Mouse (Mus musculus): Measurements from ENCODE around the gene Dvl2.

Dvl2 gene

DNA sequence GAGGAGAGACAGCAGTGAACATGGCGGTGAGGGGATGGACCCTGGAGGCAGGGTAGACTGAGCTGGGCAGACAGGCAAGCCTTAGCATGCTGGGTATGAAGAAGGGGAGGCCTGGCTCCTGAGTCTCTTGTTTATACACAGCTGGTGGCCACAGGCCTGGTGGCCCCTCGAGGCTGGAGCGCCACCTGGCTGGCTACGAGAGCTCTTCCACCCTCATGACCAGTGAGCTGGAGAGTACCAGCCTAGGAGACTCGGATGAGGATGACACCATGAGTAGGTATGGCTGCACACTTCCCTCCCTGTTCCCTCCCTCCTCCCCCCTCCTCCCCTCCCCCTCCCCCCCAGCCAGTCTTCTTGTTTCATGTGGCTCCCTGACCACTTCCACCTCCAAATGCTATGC, 5.1 kb downstream of the Dvl2 start:
- in situ Hi-C loops (cut with MboI, MseI) = loop anchor here (25.0 kb wide), 1 partner anchor 893 kb away; the partner anchor contains the start of genes 9130213A22Rik and Hes7

DNA sequence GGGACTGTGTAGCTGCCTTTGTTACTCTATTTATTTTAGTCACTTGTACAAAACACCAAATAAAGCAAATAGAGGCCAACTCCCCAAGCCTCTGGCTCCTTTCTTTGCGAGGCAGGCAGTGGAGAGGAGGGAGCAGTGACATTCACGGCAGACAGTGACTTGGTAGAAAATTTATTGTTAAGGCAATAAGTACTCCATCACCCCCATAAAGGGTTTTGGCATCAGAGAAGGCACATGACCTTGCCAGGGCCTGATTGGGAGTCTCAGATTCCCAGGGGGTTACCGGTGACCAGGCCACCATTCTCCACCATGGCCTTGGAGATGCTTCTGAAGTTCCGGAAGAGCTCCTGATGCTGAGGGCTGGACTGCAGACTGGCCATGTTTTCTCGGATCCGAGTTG, 9.6 kb downstream of the Dvl2 start:
- in situ Hi-C loops (cut with MboI, MseI) = loop anchor here (25.0 kb wide), 1 partner anchor 898 kb away; the partner anchor contains the start of genes 9130213A22Rik and Hes7

DNA sequence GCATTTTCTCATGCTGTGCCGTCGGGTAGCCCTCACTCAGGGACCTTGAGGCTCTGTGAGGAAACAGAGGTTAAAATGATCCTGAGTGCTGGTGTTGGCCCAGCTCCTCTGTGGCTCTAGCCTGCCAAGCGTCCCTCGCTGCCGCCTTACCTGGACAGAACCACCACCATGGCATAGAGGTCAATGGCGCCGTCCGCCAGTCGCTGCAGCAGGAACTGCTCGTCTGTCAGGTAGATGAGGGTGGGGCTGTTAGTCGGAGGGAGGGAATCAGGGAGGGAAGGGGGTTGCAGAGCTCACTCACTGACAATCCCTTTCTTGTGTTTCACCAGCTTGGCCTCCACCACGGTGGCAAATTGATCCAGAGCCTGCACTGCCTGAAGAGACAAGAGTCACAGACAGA, 10.2 kb downstream of the Dvl2 start:
- in situ Hi-C loops (cut with MboI, MseI) = loop anchor here (25.0 kb wide), 1 partner anchor 898 kb away; the partner anchor contains the start of genes 9130213A22Rik and Hes7

DNA sequence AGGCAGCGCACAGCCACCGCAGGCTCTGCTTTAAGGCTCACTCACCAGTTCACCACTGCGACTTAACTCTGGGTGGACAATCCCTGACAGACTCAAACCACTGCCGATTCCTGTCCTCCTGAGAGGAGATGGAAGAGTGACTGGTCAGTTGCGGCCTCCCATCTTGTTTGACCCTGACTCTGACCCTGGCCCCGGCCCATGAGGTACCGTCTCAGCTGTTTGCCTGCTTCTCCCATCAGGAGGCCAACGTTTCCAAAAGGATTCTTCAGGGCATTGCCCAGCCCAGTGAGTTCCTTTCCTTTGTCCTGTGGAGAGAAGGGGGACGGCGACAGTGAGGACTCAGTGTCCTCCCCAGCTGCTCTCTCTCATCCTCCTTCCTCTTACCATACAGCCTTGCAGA, 10.6 kb downstream of the Dvl2 start:
- in situ Hi-C loops (cut with MboI, MseI) = loop anchor here (25.0 kb wide), 1 partner anchor 899 kb away; the partner anchor contains the start of genes 9130213A22Rik and Hes7

DNA sequence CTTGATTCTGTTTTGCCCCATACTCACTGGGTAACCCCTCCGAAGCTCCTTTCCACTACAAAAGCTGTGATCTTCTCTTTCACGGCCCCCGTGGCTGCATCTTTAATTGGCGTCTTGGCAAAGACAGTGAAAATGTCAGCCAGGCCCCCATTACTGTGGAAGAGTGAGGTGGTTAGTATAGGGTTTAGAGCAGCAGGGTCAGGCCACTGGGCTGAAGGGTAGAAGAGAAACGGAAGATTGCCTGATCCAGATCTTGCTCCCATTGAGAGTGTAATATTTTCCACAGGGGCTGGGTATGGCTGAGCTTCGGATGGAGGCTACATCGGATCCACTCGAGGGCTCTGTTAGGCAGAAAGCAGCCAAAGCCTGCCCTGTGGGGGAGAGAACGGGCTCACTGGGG, 12.5 kb downstream of the Dvl2 start:
- in situ Hi-C loops (cut with MboI, MseI) = loop anchor here (25.0 kb wide), 1 partner anchor 901 kb away; the partner anchor contains the start of genes 9130213A22Rik and Hes7

DNA sequence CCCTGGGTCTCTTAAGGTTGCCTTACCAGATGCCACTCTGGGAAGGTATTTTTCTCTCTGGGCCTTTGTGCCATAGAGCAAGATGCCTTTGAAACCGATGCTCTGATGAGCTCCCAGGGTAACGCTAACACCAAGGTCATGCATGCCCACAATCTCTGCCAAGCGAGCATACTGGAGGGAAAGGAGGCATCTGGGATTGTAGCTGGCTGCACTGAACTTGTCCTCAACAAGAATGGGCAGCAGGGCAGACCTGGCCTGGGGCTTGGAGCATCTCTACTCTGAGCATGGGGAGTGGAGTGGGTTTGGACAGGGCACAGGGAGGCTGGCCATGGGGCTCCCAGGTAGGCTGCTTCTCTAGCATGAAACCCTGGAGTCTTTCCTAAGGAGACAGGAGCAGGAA, 13.0 kb downstream of the Dvl2 start:
- in situ Hi-C loops (cut with MboI, MseI) = loop anchor here (25.0 kb wide), 1 partner anchor 901 kb away; the partner anchor contains the start of genes 9130213A22Rik and Hes7

DNA sequence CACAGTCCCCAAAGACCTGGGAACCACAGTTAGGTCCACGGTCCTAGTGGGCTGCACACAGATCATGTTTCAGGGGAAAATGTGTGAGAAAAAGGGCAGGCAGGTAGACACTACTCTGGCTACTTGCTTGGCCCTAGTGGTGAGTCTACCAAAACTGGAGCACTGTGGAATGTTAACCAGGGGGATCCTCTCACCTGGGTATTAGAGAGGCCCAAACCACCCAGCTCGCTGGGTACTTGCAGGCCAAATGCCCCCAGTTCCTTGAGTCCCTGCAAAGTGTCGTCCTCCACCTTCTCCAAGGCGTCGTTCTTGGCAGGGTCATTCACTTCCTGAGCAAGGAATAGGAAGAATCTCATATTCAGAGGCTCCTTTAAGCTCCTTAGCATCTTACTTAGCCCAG, 13.7 kb downstream of the Dvl2 start:
- in situ Hi-C loops (cut with MboI, MseI) = loop anchor here (25.0 kb wide), 1 partner anchor 902 kb away; the partner anchor contains the start of genes 9130213A22Rik and Hes7

DNA sequence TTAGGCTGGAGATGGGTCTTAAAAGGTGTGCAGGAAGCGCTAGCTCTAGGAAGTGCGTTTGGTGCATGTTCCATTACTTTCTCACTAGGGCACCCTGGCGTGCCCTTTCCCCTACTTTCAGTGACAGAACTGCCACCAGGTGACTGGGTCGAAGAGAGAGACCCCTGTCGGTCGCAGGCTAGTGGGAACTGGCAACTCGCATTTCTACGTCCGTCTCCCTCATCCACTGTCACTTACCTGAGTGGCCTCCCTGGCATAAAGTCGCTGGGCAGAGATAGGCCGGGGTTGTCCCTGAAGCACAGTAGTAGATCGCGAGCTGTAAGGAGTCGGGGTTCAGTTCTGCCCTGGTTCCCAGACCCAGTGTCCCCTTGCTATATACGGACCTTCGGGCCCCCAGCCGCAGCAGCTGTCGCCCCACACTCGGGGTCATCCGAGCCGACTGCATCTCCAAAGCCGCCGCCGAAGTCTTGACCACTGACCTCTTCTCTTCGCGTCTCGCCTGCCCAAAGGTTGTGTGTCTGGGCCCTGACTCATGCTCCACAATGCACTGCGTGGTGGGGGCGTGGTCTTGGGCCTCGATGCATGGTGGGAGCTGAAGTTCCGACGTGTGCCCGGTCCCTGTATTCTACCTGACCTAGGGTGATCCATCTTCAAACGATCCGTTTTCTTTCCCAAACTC, 14.6 kb downstream of the Dvl2 start, which contains the start of gene Acadvl:
TSS of gene Acadvl (minus strand) at position 532 of the 679 bp plus-strand sequence.
- in situ Hi-C loops (cut with MboI, MseI) = loop anchor here (25.0 kb wide), 1 partner anchor 903 kb away; the partner anchor contains the start of genes 9130213A22Rik and Hes7

DNA sequence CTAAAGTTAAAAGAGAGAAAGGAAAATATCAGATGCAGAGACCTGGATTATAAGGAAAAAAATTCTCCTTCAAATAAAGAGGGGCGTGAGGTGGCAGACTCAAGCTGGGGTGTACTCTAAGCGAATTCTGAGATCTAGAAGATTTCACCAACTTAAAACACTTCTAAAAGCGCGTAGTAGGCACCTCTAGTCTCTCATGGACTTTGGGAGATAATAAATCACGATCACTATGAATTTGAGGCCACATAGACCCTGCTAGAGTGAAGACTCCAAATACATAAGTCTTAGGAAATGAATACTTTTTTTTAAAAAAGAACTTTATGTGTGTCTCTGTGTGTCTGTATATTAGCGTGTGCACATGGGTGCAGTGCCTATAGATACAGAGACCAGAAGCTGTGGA, 15.3 kb downstream of the Dvl2 start:
- in situ Hi-C loops (cut with MboI, MseI) = loop anchor here (25.0 kb wide), 1 partner anchor 903 kb away; the partner anchor contains the start of genes 9130213A22Rik and Hes7

DNA sequence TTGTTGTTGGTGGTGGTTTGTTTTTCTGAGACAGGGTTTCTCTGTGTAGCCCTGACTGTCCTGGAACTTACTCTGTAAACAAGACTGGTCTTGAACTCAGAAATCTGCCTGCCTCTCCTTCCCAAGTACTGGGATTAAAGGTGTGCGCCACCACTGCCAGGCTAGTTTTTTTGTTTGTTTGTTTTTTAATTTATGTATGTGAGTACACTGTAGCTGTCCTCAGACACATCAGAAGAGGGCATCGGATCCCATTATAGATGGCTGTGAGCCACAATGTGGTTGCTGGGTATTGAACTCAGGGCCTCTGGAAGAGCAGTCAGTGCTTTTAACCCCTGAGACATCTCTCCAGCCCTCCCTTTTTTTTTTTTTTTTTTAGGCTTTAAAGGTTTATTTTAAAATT, 15.8 kb downstream of the Dvl2 start:
- in situ Hi-C loops (cut with MboI, MseI) = loop anchor here (25.0 kb wide), 1 partner anchor 904 kb away; the partner anchor contains the start of genes 9130213A22Rik and Hes7

DNA sequence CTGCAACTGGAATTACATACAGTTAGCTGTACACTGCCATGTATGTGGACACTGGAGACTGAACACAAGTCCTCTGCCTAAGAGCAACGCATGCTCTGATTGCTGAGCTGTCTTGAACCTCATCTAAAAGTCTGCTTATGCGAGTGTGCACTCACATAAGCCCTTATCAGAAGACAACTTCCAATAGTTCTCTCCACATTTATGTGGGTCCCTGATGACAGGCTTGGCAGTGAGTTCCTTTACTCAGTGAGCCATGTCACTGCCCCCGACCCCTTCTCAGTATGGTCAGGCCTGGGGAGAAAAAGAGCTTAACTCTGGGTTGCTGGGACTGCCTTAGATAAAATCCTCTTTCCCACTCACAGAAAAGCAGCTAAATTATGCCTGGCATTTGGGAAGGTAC, 16.3 kb downstream of the Dvl2 start, which contains the start of gene Dlg4:
TSS of gene Dlg4 (plus strand) at position 274 of the 400 bp plus-strand sequence.
- in situ Hi-C loops (cut with MboI, MseI) = loop anchor here (25.0 kb wide), 1 partner anchor 904 kb away; the partner anchor contains the start of genes 9130213A22Rik and Hes7

DNA sequence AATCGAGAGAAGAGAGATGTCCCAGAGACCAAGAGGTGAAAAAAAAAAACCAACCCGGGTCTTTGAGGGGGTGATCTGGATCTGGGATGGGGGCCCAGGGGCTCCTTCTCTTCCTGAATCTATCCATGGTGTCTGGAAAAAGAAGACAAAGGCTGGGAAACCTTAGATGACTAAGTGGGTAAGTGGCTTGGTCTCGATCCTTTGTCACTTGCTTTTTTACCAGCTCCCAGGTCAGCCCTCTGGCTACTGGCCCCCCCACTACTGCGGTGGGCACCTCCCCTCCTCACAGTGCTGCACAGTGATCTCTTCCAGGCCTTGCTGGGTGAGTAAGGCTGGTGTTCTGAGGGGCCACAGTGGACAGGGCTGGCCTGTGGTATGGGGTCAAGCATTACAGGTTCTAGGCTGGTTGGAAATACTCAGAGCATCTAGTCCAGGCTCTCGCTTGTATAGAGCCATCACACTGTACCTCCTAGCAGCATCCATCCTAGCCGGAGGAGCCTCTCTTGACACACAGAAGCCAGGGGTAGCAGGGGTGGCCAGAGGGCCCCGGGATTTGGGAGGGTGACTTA, 16.9 kb downstream of the Dvl2 start:
- in situ Hi-C loops (cut with MboI, MseI) = loop anchor here (25.0 kb wide), 1 partner anchor 905 kb away; the partner anchor contains the start of genes 9130213A22Rik and Hes7

DNA sequence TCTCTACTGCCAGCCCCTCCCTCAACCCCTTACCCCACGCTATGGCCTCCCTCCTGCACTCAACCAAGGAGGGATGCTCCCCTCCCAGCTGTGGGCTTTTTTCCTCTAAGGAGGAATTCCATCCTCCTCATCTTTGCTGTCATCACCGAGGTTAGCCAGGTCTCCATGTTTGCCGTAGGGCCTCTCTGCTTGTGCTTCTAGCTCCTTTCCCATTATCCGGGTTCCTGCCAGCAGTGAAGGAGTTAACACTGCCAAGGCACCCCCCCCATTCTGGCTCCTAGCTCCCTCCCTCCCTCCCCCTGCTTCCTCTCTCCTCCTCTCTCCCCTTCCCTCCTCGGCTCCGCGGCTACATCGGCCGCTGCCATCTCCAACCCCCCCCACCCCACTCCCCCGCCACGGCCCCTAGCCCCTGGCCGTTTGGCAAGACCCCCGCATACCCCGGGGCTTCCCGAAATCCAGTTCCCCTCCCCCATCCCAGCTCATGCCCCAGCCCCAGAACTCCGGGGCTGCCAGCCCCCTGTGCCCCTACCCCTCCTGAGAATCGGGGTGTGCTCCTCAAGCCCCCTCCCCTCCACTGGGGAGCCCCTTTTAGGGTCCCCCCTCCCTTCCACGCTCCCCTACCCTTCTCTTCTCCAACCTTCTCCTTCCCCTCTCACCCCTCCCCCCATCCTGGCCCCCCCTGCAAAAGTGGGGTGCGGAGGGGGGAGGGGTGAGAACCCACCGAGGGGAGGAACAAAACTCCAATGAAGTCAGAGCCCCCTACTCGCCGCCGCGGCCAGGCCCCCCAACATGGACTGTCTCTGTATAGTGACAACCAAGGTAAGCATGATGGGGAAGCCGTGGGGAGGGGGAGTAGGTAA, 18.0 kb downstream of the Dvl2 start:
- in situ Hi-C loops (cut with MboI, MseI) = loop anchor here (25.0 kb wide), 1 partner anchor 906 kb away; the partner anchor contains the start of genes 9130213A22Rik and Hes7

DNA sequence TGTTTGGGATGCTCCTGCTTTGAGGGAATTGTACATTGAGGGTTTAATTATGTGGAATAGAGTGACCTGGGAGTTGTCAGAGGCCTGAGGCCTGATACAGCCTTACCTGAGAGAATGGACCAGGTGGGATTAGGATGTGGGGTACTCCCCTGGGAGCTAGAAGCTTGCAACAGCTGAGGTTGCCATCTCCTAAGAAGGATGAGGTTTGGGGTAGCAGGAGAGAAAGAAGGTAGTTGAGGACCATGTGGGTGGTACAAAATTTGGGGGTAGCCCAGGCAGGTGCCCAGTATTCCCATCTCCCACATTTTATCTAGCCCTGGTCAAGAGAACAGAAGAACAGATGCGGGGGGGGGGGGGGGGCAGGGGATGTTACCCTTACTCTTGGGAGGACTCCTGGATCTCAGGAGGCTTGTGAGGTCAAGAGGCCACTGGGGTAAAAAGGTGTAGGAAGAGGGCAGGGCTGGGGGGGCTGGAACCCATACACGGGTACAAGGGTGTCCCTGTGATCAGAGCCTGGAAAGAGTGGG, 19.2 kb downstream of the Dvl2 start:
- in situ Hi-C loops (cut with MboI, MseI) = loop anchor here (25.0 kb wide), 1 partner anchor 907 kb away; the partner anchor contains the start of genes 9130213A22Rik and Hes7

DNA sequence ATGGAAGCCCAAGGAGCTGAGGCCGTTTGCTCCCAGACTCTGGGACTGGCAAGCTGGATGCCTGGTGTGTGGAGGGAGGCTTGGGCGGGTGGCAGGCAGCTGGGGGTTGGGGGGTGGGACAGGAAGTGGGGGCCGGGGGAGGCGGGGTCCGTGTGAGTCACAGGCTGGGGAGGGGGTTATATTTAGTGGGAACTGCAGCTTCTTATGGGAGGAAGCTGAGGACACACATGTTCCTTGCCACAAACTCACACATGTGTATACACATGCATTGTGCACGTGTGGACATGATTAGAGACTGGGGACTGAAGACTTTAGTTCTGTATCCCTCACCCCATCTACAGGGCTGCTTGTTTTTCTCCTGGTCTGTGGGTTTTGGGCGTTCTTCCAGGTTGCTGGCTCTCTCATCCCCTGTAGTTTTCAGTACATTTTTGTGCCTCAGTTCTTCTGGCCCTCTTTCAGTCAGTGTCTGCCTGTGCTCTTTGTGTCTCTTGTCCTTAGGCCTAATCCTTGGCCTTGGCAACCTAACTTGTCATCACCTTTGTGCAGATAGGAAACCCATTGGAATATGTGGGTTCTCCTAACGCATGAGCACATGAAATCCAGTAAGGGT, 19.7 kb downstream of the Dvl2 start:
- in situ Hi-C loops (cut with MboI, MseI) = loop anchor here (25.0 kb wide), 1 partner anchor 908 kb away; the partner anchor contains the start of genes 9130213A22Rik and Hes7

DNA sequence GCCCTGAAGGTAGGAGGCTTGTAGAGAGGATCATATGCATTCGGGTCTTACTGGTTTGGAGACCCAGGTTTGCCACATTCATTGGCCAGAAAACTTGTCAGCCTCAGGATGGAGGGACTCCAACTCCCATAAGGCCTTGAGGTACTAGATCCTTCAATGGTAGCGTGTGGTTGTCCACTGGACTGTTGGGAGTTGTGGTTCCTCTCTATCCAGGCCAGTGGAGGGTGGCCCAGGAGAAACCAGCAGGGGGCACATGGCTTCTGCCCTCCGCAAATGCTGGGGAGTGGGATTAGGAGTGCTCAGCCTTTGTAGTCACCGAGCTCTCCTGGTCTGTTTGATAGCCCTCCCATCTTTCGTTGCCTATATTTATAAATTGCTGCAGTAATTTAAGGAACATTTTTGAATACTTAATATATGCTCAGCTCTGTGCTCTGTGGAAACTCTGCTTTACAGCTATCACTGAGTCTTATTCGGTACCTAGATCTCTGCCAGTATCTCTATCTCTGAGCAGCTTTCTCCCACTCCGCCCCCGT, 20.4 kb downstream of the Dvl2 start:
- in situ Hi-C loops (cut with MboI, MseI) = loop anchor here (25.0 kb wide), 1 partner anchor 908 kb away; the partner anchor contains the start of genes 9130213A22Rik and Hes7

DNA sequence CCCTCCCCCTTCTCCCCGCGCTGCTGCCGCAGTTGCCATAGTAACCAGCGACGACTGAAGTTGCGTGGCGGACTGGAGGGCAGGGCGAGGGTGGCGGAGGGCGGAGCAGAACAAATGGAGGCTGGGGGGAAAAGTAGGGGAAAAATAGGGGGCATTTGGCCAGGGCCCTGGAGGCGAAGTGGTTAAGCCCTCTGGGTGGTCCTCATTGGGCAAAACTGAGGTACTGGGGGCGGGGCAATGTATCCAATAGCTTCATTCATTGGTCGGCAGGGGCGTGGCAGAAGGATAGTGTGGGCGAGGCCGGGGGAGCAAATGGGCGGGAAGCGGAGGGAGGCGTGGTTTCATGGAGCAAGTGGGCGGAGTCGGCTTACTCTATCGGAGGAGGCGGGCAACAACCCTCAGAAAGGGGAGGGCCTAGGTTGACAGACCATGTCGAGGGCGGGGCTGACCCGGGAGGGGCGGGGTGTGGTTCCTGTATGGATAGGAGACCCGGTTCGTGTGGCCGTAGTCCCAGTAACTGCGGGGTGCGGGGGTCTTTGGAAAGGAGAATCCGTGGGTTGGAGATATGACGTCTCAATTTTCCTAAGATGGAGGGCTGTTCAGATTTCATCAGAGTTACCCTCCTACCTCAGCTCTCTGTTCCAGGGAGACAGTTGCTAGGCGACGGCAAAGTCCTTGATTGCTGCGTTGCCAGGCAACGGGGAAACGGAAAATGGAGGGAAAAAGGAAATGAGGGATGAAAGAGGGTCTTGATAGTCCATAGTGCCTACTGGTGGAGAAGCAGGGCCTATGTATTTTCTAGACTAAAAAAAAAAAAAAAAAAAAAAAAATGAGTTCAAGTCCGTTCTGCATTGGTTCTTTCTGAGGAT, 21.1 kb downstream of the Dvl2 start:
- in situ Hi-C loops (cut with MboI, MseI) = loop anchor here (25.0 kb wide), 1 partner anchor 909 kb away; the partner anchor contains the start of genes 9130213A22Rik and Hes7

DNA sequence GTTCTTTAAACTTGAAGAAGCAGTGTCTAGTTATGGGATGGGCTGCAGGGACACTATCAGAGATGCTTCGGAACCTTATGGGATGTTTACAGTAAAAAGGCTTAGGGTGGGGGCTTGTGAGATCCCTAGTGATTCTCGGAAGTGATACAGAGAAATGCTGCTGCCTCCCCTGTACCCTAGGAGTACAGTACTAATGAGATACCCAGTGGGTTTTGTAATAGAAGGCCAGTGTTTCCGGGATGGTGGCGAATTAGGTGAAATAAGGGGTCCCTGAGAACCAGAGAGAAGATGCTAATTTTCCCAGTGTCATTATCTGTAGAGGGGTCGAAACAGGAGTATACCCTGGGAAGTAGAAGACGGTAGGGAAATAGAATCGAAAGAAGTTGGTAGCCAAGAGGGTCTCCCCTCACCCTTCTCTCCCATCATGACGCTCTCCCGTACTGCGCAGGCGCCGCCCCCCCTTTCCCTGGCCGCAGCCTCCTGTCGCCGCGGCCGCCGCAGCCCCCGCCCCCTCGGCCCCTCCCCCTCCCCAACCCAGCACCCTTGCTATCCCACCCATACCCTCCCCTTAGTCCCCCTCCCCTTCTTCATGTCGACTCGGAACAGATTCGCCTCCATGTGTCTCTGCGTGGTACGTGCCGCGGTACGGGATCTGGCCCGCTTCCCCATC, 23.2 kb downstream of the Dvl2 start:
- in situ Hi-C loops (cut with MboI, MseI) = loop anchor here (25.0 kb wide), 1 partner anchor 911 kb away; the partner anchor contains the start of genes 9130213A22Rik and Hes7

All from T-helper 2 cell (primary cell).